Mouse (Mus musculus): ENCODE measurements around the gene Zpld1.

- TF ChIP-seq CTCF (IDR thresholded peaks at IDR 0.05; ENCODE audit: borderline replicate concordance, insufficient read depth, low read length) (no peak), POLR2A (IDR thresholded peaks at IDR 0.05; ENCODE audit: low read depth, low read length) (no peak)
Observed at GRCm38 (mm10) chr16:55265281-55265680, 32.5 kb downstream of the Zpld1 start.
